Mouse (Mus musculus) CD8-positive naive resting alpha-beta T cell, adult 2 months (primary cell): Measurements from ENCODE around the gene Obscn.

Source experiments
- DNase-seq, 2 experiments: peaks; one replicate each; pipeline ENCODE4 v3.0.0; 2022; ENCODE audit warnings: low read depth in 2 of 2, low spot score in 2 of 2

The Obscn gene

DNA sequence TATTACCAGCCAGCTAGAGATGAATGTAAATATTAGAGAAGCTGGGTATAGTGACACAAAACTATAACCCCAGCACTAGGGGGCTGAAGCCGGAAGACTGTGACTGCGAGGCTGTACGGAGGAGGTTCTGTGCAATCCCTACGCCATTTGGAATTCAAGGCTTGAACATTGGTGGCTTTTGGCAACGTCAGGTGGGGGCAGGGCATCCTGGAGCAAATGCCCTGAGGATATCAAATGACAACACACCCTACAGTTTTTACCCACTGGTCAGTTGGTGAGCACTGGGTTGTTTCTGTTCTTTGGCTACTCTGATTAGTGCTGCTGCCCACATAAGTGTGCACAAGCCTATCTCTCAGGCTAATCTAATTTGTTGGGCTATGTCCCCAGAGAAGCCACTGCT is 6.8 kb upstream of the Obscn start:
- DNase-seq: no peak

DNA sequence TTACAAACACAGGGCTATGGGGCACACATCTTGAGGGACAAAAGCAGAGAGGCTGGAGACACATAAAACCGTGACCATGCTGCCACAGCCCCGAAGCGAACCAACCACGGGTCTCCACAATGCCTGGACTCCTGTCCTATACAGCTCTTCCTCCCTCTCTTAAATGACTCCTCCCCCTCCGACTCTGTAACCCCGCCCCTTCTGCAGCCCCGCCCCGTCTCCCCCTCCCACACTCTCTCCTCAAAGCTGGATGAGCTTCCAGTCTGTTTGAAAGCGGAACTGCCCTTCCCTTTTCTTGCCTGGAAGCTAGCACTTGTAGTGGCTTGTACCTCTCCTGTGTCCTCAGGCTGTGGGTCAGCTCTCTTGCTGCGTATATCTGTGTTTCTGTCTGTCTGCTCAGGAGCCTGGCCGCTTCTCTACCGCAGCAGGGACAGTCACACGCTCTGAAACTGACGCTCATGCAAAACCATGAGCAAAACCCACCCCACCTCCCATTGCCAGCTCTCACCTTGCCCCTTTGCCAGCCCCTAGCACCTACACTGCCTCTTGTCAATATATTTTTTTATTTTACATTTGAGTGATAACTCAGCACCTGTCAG is 5.7 kb upstream of the Obscn start:
- no peak for DNase-seq

DNA sequence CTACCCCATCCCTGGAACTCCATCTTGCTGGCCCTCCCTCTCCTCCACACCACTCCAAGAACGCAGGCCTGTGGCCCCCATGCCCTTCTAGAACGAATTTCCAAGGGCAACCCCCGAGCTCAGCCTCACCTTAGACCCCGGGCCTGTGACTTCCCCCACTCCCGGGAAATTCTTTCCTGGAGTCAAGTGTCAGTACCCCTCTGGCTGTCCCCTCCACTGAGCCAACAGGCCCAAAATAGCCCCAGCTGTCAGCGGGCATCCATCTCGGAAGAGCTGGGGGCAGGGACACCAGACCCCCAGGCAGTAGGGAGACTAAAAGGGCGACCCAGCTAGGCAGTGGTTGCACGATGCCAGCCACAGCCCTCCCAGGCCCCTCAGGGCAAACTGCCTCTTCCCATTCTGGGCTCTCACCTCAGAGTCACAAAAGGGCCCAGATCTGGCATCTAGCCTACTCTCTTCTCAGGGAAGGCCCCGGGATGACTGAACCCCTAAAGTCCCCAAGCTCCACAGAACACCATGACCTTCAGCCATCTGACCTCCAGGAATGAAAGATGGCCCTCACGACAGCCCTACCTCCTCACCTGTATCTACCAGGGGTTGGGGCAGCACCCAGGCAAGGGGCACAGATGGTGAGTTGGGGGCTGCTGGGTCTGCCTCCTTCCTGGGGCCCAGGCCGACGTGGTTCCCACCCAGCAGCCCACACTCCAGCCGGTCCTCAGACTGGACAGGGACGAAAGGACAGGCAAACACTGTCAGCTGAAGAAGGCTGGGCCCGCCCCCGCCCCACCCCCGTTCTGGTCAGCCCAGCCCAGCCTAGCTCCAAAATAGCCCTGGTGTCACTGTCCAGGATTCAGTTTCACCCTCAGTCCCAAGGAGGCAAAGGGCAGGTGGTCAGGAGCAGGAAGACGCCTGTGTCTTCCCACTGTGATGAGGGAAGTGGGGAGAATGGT is 2.6 kb upstream of the Obscn start:
- no peak for DNase-seq

DNA sequence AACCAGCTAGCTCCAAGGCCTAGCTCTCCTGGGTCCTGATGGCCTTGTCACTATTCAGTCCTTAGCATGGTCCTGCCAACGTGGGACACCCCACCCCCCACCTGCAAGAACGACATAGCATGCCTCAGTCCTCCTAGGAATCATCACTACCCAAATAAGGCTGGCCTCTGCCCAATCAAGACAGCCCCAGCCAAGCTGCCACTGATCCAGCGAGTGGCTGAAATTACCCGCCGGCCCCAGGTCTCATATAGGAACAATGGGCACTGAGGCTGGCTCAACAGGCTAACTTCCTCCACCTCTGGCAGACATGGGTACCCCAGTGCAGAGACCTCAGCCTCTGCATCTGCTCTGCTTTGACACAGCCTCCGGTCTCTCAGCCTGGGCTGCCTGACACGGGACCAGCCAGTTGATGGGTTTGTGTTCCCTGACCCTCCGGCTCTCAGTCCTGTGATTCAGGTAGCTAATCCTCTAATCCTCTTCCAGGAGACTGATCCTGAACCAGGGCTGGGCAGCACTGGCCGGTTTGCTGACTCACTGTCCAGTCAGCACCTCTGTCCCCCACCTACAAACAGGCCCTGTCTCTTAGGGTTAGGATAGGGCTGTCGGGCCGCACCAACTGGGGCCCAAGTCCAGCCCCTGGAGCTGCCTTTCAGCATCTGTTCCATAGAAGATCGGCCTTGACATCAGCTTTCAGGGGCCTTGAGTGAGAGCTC is 948 bp upstream of the Obscn start:
- DNase-seq: no peak

DNA sequence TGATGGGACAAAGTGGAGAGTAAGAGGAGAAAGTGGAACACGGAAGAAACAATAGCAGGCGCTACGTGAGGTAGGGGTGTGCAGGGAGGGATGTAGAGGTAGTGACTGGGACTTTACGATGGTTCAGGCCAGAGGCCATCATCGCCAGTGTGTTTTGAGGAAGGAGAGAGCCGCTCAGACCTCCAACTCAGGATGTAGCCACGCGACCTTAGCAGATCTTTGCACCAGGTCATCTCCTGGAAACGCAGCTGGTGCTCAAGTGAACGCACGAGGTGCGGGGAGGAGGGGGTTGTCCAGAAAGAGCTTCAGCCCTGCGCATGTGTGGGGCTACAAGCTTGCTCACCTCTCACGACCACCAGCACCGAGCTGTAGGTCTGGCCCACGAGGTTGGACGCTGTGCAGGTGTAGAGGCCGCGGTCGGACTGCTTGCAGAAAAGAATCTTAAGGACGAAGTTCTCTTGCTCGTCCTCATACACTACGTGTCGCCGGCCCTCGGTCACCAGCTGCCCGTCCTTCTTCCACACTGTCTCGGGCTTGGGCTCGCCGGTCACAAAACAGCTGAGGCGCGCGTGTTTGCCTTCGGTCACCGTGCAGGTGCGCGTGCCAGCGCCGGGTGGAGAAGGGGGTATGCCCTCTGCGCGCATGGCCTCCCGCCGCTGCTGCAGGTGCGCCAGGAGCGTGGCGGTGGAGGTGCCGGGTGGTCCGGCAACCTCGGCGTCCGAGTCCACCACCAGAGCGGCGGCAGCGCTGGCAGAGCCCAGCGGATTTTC is 966 bp downstream of the Obscn start:
- no peak for DNase-seq

DNA sequence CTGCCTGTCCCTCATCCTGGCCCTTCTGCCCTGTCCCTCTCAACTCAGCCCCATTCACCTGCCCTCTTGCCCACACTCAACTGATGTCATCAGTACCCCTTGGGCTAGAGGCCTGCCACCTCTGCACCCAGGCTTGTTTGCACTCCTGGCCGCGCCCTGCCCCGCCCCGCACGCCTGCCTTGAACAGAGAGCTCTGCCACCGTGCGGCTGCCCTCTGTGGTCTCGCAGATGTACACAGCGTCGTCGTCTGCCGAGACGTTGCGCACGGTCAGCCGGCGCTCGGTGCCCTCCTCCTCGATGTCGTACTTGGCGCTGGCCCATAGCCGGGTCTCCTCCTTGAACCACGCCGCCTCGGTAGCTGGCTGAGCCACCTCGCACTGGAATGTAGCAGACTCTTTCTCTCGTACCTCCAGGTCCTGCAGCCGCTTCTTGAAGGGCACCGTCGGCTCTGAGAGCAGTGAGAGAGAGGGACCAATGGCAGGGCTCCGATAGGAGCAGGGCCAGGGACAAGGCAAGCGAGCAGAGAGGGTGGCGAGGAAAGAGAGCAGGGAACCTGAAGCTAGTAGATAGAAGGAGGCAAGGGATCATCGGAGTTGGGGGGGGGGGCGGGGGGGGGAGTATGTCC is 1.7 kb downstream of the Obscn start:
- DNase-seq: no peak

DNA sequence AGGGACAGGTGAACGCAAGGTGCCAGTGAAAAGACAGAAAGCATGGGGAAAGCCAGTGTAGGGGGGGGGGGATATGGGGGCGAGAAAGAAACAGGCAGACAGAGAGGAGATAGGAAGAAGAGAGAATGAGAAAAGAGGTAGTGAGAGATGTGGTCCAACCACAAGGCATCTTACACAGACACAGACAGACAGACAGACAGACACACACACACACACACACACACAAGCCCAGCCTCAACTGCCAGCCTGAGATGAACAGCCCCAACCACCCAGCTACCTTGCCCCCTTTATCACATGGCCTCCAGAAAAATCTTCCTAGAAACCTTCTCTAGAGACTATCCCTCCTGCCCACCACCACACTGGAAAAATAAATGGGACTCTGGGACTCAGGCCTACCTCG is 4.1 kb downstream of the Obscn start:
- DNase-seq: no peak

DNA sequence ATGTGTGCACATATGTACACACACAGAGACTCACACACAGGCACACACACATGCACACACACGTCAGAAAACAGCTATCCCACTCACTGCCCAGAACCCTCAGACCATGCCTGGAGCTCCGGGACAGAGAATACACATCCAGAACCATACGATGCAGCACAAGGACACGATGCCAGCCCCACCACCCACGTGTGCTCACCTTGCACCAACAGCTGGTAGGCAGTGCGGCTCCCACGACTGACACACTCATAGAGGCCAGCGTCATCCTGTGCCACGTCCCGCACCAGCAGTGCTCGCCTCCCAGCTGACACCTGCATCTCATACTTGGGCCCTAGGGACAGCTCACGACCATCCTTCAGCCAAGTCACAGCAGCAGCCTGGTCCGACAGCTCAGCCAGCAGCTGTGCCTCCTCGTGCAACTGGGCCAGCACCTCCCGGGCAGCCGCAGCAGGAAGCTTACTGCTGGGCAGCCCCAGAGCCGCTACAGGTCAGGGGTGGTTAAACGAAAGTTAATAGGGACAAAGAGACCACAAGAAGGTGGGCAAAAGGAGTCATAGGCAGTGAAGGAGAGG is 4.8 kb downstream of the Obscn start:
- DNase-seq: no peak

DNA sequence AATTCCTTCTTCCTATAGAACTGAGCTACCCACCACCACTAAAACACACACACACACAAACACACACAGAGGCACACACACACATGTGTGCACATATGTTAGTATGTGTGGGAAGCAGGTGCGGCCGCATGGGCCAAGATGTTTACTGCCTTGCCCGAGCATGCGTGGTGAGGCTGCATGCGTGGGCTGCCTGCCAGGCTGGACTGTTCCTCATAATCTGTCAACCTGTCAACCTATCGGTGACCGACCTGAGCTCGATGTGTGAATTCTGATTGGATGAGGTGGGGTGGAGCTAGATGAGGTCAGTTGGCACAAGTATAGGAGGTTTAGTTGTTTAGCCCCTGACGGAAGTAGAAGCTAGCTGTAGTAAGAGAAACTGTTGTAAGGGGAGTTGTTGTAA is 5.4 kb downstream of the Obscn start:
- no peak for DNase-seq

DNA sequence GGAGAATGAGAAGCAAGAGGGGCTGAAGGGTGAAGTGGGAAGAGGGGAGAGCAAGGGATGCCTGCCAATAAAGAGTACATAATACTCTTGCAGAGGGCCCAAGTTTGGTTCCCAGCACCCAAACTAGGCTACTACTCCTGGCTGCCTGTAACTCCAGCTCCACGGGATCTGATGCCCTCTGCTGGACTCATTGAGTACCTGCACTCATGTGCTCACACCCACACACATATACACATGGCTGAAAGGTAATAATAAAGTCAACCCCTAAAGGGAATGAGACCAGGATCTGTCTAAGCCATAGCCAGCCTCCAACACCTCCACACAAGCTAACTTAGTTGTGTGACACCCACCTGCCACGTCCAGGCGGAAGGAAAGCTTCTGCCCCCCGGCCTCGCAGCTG is 30.3 kb downstream of the Obscn start:
- no peak for DNase-seq

DNA sequence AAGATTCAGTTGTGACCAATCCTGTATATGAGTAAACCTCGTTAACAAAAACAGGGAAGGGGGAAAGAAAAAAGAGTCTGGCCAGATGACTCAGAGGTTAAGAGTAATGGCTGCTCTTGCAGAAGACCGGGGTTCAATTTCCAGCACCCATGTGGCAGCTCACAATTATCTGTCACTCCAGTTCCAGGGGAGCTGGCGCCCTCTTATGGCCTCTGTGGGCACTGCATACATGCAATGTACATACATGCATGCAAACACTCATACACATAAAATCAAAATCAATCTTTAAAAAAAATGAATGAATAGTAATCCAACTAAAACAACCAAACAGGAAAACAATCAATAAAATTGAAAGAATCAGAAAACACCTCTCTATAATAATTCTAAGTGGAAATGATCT is 33.9 kb downstream of the Obscn start:
- DNase-seq: no peak

DNA sequence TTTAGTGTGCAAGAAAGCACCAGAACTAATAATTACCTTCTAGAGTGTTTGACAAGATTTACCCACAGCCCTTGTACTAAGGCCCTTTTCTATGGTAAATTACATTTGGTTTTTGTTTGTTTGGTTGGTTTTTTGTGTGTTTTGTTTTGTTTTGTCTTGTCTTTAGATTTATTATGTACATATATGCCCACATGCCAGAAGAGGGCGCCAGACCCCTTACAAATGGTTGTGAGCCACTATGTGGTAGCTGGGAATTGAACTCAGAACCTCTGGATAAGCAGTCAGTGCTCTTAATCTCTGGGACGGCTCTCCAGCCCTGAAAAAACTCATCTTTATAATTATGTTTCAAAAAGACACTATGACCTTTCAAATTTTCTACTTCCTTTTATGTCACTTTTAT is 37.9 kb downstream of the Obscn start:
- DNase-seq: peak in 1 of 2 experiments; percentile 32

DNA sequence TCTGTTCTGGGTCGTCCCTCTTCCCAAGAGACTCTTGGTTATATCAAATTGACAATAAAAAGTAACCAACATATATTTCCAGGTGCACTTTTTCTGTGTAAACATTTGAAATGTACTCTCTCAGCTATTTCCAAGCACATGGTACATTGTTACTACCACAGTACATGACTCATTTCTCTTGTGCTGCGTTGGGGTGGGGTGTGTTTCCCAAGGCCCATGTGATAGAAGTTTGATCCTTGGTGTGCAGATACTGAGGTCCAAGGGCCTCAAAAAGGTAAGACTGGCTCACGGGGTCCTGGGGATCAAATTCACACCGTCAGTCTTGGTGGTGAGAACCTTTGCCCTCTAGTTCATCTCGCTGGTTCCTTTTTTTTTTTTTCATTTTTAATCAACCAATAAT is 38.4 kb downstream of the Obscn start:
- DNase-seq: no peak

DNA sequence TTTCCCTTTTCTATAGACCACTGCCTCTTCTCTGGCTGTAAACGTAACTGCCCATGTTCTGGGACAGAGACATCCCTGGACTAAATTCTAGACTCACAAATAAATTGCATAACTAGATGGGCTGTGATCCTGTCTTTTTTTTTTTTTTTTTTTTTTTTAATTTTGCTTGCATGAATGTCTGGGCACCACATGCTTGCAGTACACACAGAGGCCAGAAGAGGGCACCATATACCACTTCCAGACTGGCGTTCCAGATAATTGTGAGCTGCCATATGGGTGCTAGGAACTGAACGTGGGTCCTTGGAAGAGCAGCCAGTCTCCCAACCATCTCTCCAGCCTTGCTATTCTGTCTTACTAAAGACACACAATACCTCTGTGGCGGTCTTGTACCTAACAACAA is 42.0 kb downstream of the Obscn start:
- DNase-seq: peak in 1 of 2 experiments; percentile 7

DNA sequence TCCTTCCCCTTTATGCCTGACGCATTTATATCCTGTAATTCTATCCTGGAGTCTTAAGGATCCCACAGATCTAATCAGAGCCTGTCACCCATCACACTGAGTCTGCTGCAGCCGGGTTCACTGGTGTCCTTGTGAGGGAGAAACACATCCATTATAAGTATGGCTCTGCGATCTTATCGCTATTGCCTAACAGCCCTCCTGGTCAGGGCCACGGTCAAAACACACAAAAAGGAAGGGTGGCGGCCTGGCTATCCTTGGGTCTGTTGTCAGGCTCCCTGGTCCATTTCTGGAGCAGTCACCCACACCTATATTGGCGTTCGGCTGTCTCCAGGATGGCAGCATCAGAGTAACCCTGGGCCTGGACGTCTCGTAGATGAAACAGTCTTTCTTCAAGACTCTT is 48.6 kb downstream of the Obscn start:
- no peak for DNase-seq

DNA sequence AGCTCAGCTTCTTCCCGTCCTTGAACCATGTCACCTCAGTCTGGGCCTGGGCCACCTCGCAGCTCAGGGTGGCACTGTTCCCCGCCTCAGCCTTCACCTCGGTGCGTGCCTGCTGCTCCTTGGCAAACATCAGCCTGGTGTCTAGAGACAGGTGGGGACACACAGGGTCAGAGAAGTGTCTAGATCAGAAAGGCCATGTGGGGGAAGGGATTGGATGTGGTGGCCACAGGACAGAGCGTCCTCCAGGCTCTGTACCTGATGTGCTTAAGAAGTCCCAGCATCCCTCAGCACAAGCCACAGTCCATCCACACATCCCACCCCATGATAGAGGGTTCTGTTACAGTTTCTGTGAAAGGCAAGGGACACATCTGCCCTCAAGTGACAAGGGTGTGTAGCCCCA is 51.0 kb downstream of the Obscn start:
- DNase-seq: no peak

DNA sequence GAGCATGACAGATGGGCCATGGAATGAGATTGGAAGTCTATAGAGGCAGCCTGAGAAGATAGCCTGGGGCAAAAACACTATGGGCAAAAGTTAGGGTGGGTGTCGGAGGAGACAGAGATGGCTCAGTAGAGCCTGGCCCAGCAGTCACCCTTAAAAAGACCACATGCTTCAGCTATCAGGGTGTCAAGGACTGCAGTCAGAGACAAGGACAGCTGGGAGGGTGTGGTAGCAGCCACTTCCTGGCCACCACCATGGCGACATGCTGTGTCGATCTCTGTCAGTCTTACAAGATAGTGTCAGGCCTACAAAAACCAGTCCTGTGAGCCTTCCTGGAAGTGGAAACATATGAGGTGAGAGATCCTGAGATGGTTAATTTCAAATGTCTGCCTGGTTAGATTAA is 53.1 kb downstream of the Obscn start:
- no peak for DNase-seq

DNA sequence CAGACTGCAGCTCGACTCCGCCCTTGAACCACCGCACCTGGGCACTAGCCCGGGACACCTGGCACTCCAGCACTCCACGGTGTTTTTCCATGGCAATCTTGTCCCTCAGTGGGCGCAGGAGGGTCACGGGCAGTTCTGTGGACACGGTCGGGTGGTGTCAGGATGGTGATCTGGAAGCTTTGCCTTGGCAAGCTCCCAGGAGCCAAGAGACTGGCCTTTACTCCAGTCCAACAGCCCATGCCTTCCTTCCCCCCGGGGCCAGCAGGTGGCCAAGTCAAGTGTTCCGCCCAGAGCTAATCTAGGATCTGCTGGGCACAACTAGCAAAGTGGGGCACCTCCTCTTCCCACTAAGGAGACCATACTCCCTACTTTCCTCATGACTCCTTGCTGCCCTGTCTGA is 57.9 kb downstream of the Obscn start:
- DNase-seq: no peak

DNA sequence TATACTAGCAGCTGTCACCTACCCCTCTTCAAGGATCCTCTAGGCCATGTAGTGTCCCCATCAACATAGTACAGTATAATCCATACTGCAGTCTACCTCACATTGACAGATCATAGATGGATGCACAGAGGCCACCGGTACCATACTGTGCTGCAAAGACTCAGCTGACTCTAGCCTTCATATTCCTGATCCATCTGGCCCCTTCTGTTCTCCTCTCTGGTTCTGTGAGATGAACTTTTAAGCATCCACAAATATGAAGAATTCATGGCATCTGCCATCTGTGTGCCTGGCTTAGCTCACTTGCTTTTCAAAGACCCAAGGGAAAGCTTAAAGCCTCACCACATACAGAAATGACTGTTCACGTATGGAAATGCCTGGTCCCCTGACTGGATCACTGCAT is 65.9 kb downstream of the Obscn start:
- no peak for DNase-seq

DNA sequence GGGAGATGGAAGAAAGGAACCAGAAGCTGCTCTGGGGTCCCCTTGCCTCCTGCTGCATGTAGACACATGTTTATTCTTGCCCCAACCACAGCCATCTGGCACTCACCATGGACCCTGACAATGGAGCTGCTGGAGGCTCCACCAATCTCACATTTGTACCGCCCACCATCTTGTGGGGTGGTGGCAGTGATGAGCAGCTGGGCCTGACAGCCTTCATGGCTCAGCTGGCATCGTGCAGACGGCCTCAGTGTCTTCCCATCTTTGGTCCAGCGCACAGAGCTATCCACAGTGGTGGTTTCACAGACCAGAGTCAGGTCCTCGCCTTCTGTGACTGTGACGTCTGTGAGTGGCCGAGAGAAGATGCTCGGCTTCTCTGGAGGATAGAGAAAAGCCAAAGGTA is 67.3 kb downstream of the Obscn start:
- no peak for DNase-seq

DNA sequence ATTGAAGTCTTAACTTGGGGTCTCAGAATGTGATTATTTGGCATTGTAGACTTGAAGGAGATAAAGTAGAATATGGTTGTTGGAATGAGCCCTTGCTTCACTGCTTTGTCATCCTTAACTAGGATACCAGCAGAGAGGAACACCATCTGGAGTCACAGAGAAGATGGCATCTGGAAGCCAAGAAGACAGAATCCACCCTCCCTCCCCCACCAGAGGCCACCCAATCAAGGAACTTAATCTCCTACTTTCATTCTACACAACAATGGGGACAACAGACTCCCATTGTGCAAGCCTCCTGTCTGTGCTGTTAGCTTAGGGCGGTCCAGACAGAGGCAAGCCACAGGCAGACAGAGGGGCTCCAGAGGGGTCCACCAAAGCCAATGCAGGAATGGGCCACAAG is 67.8 kb downstream of the Obscn start:
- DNase-seq: no peak
